Mouse (Mus musculus) lung, adult 2 months (tissue): Measurements from ENCODE around the gene Elovl7.

ENCODE experiments used
- CTCF ChIP-seq: fragments of 200-500 bp; IDR thresholded peaks from 2 replicates; pipeline ENCODE4 v1.5.1; 2011; ENCODE audit warnings: mild to moderate bottlenecking, low read length, control low read depth; ENCODE audit not compliant: insufficient read depth
- POLR2A ChIP-seq: fragments of 200-500 bp; IDR thresholded peaks from 2 replicates; pipeline ENCODE4 v1.6.1; 2011; ENCODE audit warnings: low read depth, mild to moderate bottlenecking, control low read depth, low read length, borderline replicate concordance; ENCODE audit errors: extremely low read depth

DNA sequence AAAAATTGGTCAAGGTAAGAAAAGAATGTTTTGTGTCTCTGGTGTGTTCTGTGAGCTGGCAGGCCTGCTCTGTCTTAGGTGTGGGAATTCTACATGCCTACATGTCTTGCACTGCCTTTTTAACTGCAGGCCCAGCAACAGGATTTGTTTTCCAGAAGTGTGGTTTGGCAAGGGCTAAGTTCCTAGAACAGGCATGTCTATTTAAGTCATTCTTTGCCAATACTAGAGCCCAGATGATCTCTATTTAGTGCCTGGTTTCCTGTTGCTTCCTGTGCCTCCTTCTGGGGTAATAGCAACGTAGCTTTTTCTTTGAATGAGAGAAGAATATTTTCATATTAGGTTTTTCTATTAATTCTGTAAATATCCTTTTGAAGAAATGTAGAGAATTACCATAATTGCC lies 62.4 kb downstream of the Elovl7 start:
- TF ChIP-seq CTCF, result no peak
- no peak for TF ChIP-seq POLR2A
